Mouse (Mus musculus): ENCODE data around the gene Mbd3. TPM values are rescaled to one million over a fixed set of nuclear protein-coding genes. Genes with fewer than 3 reads are reported as not detected.

Mbd3 gene
- 100 to 1,000 TPM; 134 to 152 TPM for polyA plus RNA-seq (2017; shearing (Covaris generic))

GRCm38 (mm10) chr10:80399191-80399972, at the start of gene Mbd3:
Mbd3 (minus strand) TSS chr10:80399550.

GRCm38 (mm10) chr10:80433513-80434232, 34.3 kb upstream of the Mbd3 start, which contains the start of gene Tcf3:
Tcf3 (minus strand) TSS chr10:80433647.

GRCm38 (mm10) chr10:80406684-80407501, 7.5 kb upstream of the Mbd3 start, which contains the start of gene Uqcr11:
Uqcr11 (minus strand) TSS chr10:80406830.

GRCm38 (mm10) chr10:80387522-80387959, 11.8 kb downstream of the Mbd3 start, which contains the start of gene Mex3d:
Mex3d (minus strand) TSS chr10:80387659.

GRCm38 (mm10) chr10:80356001-80356682, 43.2 kb downstream of the Mbd3 start, which contains the start of gene Plk5:
Plk5 (plus strand) TSS chr10:80356459.

GRCm38 (mm10) chr10:80348244-80348781, 51.0 kb downstream of the Mbd3 start, which contains the start of gene Adamtsl5:
Adamtsl5 (minus strand) TSS chr10:80348412.

Other genes with a start within 250 kb of the Mbd3 start
- gene Cirbp, start 233.6 kb downstream of the Mbd3 start, polyA plus RNA-seq (2017; shearing (Covaris generic)), result 100 to 1,000 TPM; 134 to 324 TPM
- gene 1600002K03Rik, start 226.6 kb downstream of the Mbd3 start, polyA plus RNA-seq (2017; shearing (Covaris generic)), result 10 to 100 TPM; 19.3 to 25.7 TPM
- gene Efna2, start 220.1 kb downstream of the Mbd3 start, polyA plus RNA-seq (2017; shearing (Covaris generic)), result not detected
- 10 to 100 TPM; 70.6 to 76.2 TPM for gene Mum1, start 173.1 kb downstream of the Mbd3 start, polyA plus RNA-seq (2017; shearing (Covaris generic))
- 100 to 1,000 TPM; 209 to 294 TPM for gene Ndufs7, start 150.4 kb downstream of the Mbd3 start, polyA plus RNA-seq (2017; shearing (Covaris generic))
- gene Gamt, start 138.5 kb downstream of the Mbd3 start, polyA plus RNA-seq (2017; shearing (Covaris generic)), result 1 to 10 TPM in 1 of 2 experiments, under 1 TPM in 1; 0.42 to 1.2 TPM
- 10 to 100 TPM; 76.9 to 90.0 TPM for gene Dazap1, start 138.1 kb downstream of the Mbd3 start, polyA plus RNA-seq (2017; shearing (Covaris generic))
- 1,000 to 10,000 TPM in 1 of 2 experiments, 100 to 1,000 TPM in 1; 654 to 1,041 TPM for gene Rps15, start 107.1 kb downstream of the Mbd3 start, polyA plus RNA-seq (2017; shearing (Covaris generic))
- gene Apc2, start 103.6 kb downstream of the Mbd3 start, polyA plus RNA-seq (2017; shearing (Covaris generic)), result under 1 TPM; 0.04 to 0.35 TPM
- gene 2310011J03Rik, start 79.0 kb downstream of the Mbd3 start, polyA plus RNA-seq (2017; shearing (Covaris generic)), result 10 to 100 TPM; 78.4 to 84.3 TPM
- gene Pcsk4, start 70.1 kb downstream of the Mbd3 start, polyA plus RNA-seq (2017; shearing (Covaris generic)), result 10 to 100 TPM; 11.4 to 20.0 TPM
- under 1 TPM; 0.31 to 0.75 TPM for gene Reep6, start 69.6 kb downstream of the Mbd3 start, polyA plus RNA-seq (2017; shearing (Covaris generic))
- not detected for gene Adamtsl5, start 51.1 kb downstream of the Mbd3 start, polyA plus RNA-seq (2017; shearing (Covaris generic))
- gene Plk5, start 43.1 kb downstream of the Mbd3 start, polyA plus RNA-seq (2017; shearing (Covaris generic)), result not detected
- gene Mex3d, start 11.9 kb downstream of the Mbd3 start, polyA plus RNA-seq (2017; shearing (Covaris generic)), result 1 to 10 TPM; 3.3 to 4.1 TPM
- gene Uqcr11, start 7.3 kb upstream of the Mbd3 start, polyA plus RNA-seq (2017; shearing (Covaris generic)), result 100 to 1,000 TPM; 265 TPM
- 100 to 1,000 TPM; 101 to 107 TPM for gene Tcf3, start 34.1 kb upstream of the Mbd3 start, polyA plus RNA-seq (2017; shearing (Covaris generic))
- gene Onecut3, start 95.3 kb upstream of the Mbd3 start, polyA plus RNA-seq (2017; shearing (Covaris generic)), result under 1 TPM; 0.06 to 0.12 TPM
- gene Atp8b3, start 139.6 kb upstream of the Mbd3 start, polyA plus RNA-seq (2017; shearing (Covaris generic)), result under 1 TPM in 1 of 2 experiments, not detected in 1; 0.04 TPM
- gene Rexo1, start 162.0 kb upstream of the Mbd3 start, polyA plus RNA-seq (2017; shearing (Covaris generic)), result 10 to 100 TPM; 36.5 to 38.7 TPM
- 10 to 100 TPM in 1 of 2 experiments, 1 to 10 TPM in 1; 7.3 to 11.4 TPM for gene Klf16, start 177.8 kb upstream of the Mbd3 start, polyA plus RNA-seq (2017; shearing (Covaris generic))
- gene Abhd17a, start 190.8 kb upstream of the Mbd3 start, polyA plus RNA-seq (2017; shearing (Covaris generic)), result 100 to 1,000 TPM; 169 to 195 TPM
- 100 to 1,000 TPM in 1 of 2 experiments, 10 to 100 TPM in 1; 96.4 to 124 TPM for gene Scamp4, start 203.3 kb upstream of the Mbd3 start, polyA plus RNA-seq (2017; shearing (Covaris generic))
- gene Adat3, start 203.3 kb upstream of the Mbd3 start, polyA plus RNA-seq (2017; shearing (Covaris generic)), result 1 to 10 TPM; 4.7 to 6.4 TPM
- 10 to 100 TPM in 1 of 2 experiments, 1 to 10 TPM in 1; 6.5 to 15.3 TPM for gene Gm49322, start 206.5 kb upstream of the Mbd3 start, polyA plus RNA-seq (2017; shearing (Covaris generic))
- 100 to 1,000 TPM; 228 to 252 TPM for gene Csnk1g2, start 223.3 kb upstream of the Mbd3 start, polyA plus RNA-seq (2017; shearing (Covaris generic))

Data from activated CD4-positive, CD25-positive, alpha-beta regulatory T cell (primary cell).